Mouse (Mus musculus): ENCODE results near the gene Eif2b2. TPM values are rescaled to one million over a fixed set of nuclear protein-coding genes. Genes with fewer than 3 reads are reported as not detected.

Eif2b2 gene
- polyA plus RNA-seq, 1 experiment from 2014 or later = 83.3 TPM

DNA sequence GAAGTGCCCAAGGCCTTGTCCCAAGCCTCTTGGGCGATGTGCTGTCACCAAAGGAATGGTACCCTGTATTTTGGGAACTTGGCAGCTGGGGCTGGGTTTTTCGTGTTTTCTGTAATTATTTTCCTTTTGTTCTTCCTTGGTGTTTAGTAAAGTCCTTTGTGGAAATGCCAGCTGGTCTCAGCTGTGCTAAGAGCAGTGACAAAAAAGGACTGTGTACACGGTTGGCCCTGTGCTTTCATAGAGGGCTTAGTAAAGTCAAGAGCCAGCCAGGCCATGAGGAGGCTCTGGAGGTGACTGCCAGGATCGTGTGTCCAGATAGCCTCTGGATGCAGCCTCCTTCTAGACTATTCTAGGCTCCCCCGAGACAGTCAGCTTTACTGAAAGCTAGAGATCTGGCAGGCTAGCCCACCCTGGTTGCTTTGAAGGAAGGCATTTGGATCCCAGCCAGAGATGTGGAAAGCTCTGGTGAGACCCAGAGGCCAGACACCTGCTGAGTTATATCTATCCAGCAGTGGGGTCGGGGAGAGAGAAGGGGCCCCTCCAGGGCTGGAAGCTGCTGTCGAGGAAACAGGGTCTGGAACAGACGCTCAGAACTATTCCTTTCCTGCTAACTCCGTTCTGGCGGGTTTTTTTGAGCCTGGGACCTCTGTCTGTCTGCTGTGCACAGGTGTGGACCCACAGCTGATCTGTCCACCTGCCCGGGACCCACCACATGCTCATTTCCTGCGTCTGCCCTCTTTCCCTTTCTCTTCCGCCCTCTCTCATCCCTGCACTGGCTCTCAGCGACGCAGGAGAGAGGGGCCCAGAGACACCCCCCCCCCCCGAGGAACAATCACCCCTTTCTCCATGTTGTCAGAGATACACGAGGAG, 37.6 kb upstream of the Eif2b2 start:
- Histone ChIP-seq H3K9ac (replicated peaks) (0 out of 2 replicates have a peak overlapping the region, but pooled peaks have one; percentile 23), H3K27ac (peak overlapping the region; percentile 29; the same call in 1 of the 2 replicates), H3K27me3 (peaks cover 29% of the 10 kb centered on the region), H3K9me3 (no peaks in the 10 kb centered on the region), H3K4me1 (replicated peaks) (peaks cover 34% of the 10 kb centered on the region), H3K4me3 (replicated peaks) (no peak overlapping the region), H3K4me2 (peak overlapping the region; percentile 31), H3K36me3 (no peaks in the 10 kb centered on the region)
- peak; percentile 29; the same call in 1 of the 2 replicates for ATAC-seq (ENCODE audit: insufficient number of reproducible peaks, insufficient read depth, low FRiP score, low TSS enrichment, low read depth)
- WGBS = 31% methylated on average over 15 of the region's 17 CpGs

DNA sequence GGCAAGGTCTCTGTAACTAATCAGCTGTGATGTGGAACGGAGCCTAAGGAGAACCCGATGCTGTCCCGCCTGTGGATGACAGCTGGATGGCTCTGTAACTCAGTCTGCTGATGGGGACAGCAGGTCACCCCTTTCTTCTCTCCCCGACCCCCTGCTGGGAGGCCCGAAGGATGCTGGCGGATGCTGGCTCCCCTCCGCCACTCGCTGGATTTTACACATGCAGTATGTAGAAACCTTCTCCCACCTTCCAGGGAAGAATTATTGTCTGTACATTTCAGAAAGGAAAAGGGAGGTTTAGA, 37.0 kb upstream of the Eif2b2 start:
- Histone ChIP-seq H3K27ac (0 out of 2 replicates have a peak overlapping the region, but pooled peaks have one; percentile 29), H3K9me3 (no peaks in the 10 kb centered on the region), H3K4me2 (peak overlapping the region; percentile 31), H3K4me1 (replicated peaks) (peaks cover 28% of the 10 kb centered on the region), H3K36me3 (no peaks in the 10 kb centered on the region), H3K9ac (replicated peaks) (0 out of 2 replicates have a peak overlapping the region, but pooled peaks have one; percentile 23), H3K27me3 (peaks cover 29% of the 10 kb centered on the region), H3K4me3 (replicated peaks) (no peak overlapping the region)
- ATAC-seq (ENCODE audit: insufficient number of reproducible peaks, insufficient read depth, low FRiP score, low TSS enrichment, low read depth) = 0 out of 2 replicates have a peak, but pooled peaks have one; percentile 11
- WGBS = 13% methylated on average over 8 of the region's 8 CpGs

DNA sequence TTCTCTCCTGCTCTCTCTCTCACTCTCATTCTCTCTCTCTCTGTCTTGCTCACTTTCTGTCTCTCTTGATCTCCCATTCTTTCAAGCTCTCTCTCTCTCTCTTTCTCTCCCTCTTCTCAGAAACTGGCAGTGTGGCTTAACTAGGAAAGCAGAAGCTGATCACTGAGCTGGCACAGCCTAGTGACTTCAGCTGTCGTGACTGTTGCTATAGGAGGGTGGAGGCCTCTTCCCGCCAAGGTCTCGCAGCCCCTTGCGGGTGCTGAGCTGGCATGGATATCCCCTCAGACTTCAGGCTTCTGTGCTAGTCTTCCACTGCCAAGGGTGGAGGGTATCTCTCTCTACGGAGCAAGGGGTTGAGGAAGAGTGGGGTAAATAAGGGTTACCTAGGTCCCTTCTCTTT, 36.4 kb upstream of the Eif2b2 start:
- no peak overlapping the region for H3K27ac ChIP-seq
- no peak overlapping the region for H3K9ac ChIP-seq (replicated peaks)
- H3K4me3 ChIP-seq (replicated peaks) = no peak overlapping the region
- no peak for ATAC-seq (ENCODE audit: insufficient number of reproducible peaks, insufficient read depth, low FRiP score, low TSS enrichment, low read depth)
- H3K27me3 ChIP-seq = peaks cover 28% of the 10 kb centered on the region
- H3K9me3 ChIP-seq = no peaks in the 10 kb centered on the region
- peaks cover 22% of the 10 kb centered on the region for H3K4me1 ChIP-seq (replicated peaks)
- H3K36me3 ChIP-seq = no peaks in the 10 kb centered on the region
- no peak overlapping the region for H3K4me2 ChIP-seq
- WGBS = 73% methylated on average over 5 of the region's 5 CpGs

DNA sequence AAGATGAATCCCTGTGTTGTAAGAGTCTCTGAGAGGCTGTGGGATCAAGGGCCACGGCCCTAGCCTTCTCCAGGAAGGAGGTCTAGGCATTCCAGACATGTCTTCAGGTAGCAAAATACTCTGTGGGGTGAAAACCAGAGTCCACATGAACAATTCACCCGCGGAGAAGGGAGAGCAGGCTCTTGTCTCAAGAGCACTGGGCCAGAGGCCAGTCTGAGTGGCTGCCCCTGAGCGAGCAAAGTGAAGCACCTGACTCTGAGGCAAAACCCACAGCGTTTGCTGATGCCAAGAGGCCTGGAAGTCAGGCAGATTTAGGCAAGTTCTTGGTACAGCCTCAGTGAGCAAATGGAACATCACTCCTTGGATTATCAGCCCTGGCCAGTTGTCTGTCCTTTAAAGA, 35.2 kb upstream of the Eif2b2 start:
- H3K27me3 ChIP-seq = peaks cover 21% of the 10 kb centered on the region
- no peak for ATAC-seq (ENCODE audit: insufficient number of reproducible peaks, insufficient read depth, low FRiP score, low TSS enrichment, low read depth)
- H3K4me2 ChIP-seq = no peak overlapping the region
- WGBS = 63% methylated on average over 5 of the region's 5 CpGs
- no peak overlapping the region for H3K4me3 ChIP-seq (replicated peaks)
- H3K4me1 ChIP-seq (replicated peaks) = peaks cover 20% of the 10 kb centered on the region
- no peaks in the 10 kb centered on the region for H3K9me3 ChIP-seq
- no peaks in the 10 kb centered on the region for H3K36me3 ChIP-seq
- no peak overlapping the region for H3K9ac ChIP-seq (replicated peaks)
- H3K27ac ChIP-seq = no peak overlapping the region

DNA sequence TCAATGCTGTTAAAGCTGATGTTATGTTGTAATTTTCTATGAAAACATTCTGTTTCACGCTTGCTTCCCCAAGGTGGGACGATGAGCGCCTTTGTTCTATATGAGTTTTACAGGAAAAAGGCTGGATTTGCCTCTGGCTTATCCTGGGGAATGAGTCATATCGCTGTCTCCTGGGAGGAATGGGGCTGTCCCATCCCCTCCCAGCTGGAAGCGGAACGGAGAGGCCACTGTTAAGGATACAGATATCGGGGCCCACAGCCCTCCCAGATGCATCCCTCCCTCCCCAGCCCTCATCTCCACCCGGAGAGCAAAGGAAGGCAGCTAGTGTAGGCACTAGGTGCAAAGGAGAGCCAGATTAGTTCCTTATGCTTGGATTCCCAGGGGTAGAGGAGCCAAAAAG, 33.5 kb upstream of the Eif2b2 start:
- Histone ChIP-seq H3K27ac (no peak overlapping the region), H3K9ac (replicated peaks) (no peak overlapping the region), H3K4me3 (replicated peaks) (no peak overlapping the region), H3K4me1 (replicated peaks) (peaks cover 20% of the 10 kb centered on the region), H3K27me3 (peaks cover 16% of the 10 kb centered on the region), H3K4me2 (no peak overlapping the region), H3K36me3 (no peaks in the 10 kb centered on the region), H3K9me3 (no peaks in the 10 kb centered on the region)
- no peak for ATAC-seq (ENCODE audit: insufficient number of reproducible peaks, insufficient read depth, low FRiP score, low TSS enrichment, low read depth)
- 67% methylated on average over 8 of the region's 8 CpGs for WGBS

DNA sequence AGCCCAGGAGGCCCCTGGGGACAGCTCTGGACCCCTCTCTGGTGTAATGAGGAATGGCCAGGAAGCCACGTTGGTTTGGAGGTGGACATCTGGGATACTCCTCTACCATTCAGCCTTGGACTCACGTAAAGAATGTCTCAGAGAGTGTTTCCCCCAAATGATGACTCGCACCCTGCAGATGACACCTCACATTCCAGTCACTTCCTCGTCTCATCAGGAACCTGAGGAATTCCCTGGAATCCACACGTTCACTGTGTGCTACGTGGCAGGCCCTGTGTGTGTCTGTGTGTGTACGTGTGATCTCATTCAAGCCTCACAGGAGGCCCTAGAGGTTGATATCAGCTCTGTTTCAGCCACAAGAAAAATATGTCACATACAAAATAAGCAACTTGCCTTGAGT, 32.9 kb upstream of the Eif2b2 start:
- Histone ChIP-seq H3K27me3 (peaks cover 16% of the 10 kb centered on the region), H3K36me3 (no peaks in the 10 kb centered on the region), H3K27ac (no peak overlapping the region), H3K9me3 (no peaks in the 10 kb centered on the region), H3K4me2 (no peak overlapping the region), H3K9ac (replicated peaks) (no peak overlapping the region), H3K4me1 (replicated peaks) (peaks cover 20% of the 10 kb centered on the region), H3K4me3 (replicated peaks) (no peak overlapping the region)
- 68% methylated on average over 7 of the region's 7 CpGs for WGBS
- ATAC-seq (ENCODE audit: insufficient number of reproducible peaks, insufficient read depth, low FRiP score, low TSS enrichment, low read depth) = no peak

DNA sequence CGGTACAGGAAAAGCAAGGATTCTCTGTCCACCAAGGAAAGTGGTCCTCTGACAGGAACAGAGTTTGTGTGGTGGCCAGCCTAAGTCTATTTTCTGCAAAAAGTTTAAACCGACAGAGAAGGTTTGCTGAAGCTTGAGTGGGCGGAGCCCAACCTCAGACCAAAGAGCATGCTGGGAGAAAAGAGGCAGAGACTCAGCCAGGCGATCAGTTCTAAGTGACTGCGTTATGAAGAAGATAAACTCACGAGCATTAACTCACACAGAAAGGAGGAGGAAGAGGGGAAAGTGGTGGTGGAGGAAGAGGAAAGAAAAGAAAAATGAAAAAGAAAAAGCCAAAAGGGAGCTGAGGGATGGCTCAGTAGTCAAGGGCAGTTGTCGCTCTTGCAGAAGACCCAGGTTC, 29.0 kb upstream of the Eif2b2 start:
- H3K4me3 ChIP-seq (replicated peaks) = no peak overlapping the region
- H3K4me1 ChIP-seq (replicated peaks) = peaks cover 27% of the 10 kb centered on the region
- H3K9ac ChIP-seq (replicated peaks) = no peak overlapping the region
- ATAC-seq (ENCODE audit: insufficient number of reproducible peaks, insufficient read depth, low FRiP score, low TSS enrichment, low read depth) = no peak
- peaks cover 6% of the 10 kb centered on the region; the same call in 1 of the 2 replicates for H3K27me3 ChIP-seq
- H3K27ac ChIP-seq = no peak overlapping the region
- H3K4me2 ChIP-seq = no peak overlapping the region
- no peaks in the 10 kb centered on the region for H3K9me3 ChIP-seq
- H3K36me3 ChIP-seq = no peaks in the 10 kb centered on the region
- WGBS = 84% methylated on average over 7 of the region's 7 CpGs

DNA sequence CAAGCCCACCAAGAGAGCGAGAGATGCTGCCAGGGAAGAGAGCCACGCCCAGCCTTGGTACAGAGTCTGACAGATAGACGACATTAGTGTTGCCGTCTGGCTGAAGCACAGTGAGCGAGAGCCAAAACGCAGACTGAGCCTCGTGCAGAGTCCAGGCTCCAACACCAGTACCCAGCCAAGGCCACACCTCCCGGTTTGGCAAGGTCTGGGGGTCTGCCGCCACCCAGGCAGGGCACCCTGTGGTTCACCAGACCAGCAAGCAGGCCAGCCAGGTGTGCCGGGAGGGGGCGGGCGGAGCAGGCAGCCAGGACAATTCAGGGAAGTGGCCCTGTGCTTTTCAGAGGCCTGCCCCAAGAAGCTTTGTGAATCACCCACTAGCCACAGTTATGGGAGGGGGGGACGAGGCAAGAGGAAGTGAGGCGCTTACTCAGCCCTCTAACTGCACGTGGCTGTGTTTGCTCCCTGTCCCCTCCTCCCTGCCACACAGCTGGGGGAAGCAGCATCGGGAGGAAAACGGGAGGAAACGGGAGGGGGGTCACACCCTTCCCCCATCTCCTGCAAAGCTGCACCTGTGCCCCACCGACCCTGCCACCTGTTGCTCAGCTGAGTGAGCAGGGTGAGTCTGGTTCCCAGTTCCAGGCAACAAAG, 26.7 kb upstream of the Eif2b2 start:
- 19% methylated on average over 19 of the region's 19 CpGs for WGBS
- H3K27me3 ChIP-seq = peaks cover 6% of the 10 kb centered on the region; the same call in 1 of the 2 replicates
- no peaks in the 10 kb centered on the region for H3K36me3 ChIP-seq
- H3K4me1 ChIP-seq (replicated peaks) = peaks cover 46% of the 10 kb centered on the region
- H3K9ac ChIP-seq (replicated peaks) = no peak overlapping the region
- no peak overlapping the region for H3K4me3 ChIP-seq (replicated peaks)
- H3K9me3 ChIP-seq = no peaks in the 10 kb centered on the region
- peak overlapping the region; percentile 51; the same call in 1 of the 2 replicates for H3K27ac ChIP-seq
- H3K4me2 ChIP-seq = 0 out of 2 replicates have a peak overlapping the region, but pooled peaks have one; percentile 8
- ATAC-seq (ENCODE audit: insufficient number of reproducible peaks, insufficient read depth, low FRiP score, low TSS enrichment, low read depth) = 0 out of 2 replicates have a peak, but pooled peaks have one; percentile 11

DNA sequence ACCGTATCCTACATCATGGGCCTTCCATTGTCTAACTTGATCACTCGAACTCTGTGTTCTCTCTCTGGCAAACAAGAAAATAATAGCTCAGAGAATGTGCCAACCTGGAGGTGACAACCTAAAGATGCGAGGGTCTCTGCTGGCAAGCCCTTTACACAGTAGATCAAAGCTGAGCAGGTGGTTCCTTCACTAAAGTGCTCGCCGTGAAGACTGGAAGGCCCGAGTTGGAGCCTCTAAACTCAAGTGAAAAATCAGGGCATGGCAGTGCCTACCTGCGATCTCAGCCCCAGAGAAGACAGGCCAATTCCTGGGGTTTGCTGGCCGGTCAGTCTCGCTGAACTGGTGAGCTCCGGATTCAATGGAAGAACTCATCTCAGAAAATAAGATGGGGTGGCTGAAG, 26.1 kb upstream of the Eif2b2 start:
- WGBS = 82% methylated on average over 10 of the region's 10 CpGs
- Histone ChIP-seq H3K9ac (replicated peaks) (no peak overlapping the region), H3K4me2 (no peak overlapping the region), H3K27ac (no peak overlapping the region), H3K9me3 (no peaks in the 10 kb centered on the region), H3K27me3 (peaks cover 6% of the 10 kb centered on the region; the same call in 1 of the 2 replicates), H3K36me3 (no peaks in the 10 kb centered on the region), H3K4me1 (replicated peaks) (peaks cover 51% of the 10 kb centered on the region), H3K4me3 (replicated peaks) (no peak overlapping the region)
- ATAC-seq (ENCODE audit: insufficient number of reproducible peaks, insufficient read depth, low FRiP score, low TSS enrichment, low read depth) = no peak

DNA sequence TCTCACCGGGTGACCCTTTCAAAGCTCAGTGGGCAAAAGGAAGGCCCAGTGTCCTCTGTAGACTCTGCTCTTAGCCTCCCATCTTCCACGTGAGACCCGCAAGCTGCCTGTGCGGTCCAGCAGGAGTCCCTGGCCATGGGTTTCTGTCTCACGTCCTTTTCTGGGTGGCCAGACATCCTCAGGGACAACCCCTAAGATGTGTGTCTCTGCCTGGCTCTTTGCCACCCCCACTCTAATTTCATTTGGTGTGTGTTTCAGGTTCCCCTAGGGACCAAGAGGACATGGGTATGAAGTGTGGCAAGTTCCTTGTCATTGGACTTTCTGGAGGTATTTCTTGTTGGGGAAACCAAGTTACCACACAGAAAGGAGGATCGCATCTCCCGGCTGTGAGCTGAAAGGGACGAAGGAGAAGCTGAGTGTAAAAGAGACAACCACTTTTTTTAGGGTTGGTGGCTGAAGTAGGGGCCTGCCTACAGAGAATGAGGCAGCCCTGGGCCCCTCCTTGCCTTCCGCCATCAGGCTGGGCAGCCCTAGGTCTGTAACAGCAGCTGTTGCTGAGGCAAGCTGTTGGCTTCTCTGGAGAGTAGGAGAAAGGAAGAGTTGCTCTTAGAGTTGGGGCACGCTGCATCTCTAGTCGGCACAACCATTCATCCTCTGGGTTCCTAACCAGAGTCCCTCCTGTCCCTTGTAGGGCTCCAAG, 25.2 kb upstream of the Eif2b2 start:
- Histone ChIP-seq H3K27me3 (peaks cover 6% of the 10 kb centered on the region; the same call in 1 of the 2 replicates), H3K4me3 (replicated peaks) (no peak overlapping the region), H3K36me3 (no peaks in the 10 kb centered on the region), H3K4me1 (replicated peaks) (peaks cover 58% of the 10 kb centered on the region), H3K9me3 (no peaks in the 10 kb centered on the region), H3K27ac (0 out of 2 replicates have a peak overlapping the region, but pooled peaks have one; percentile 19), H3K9ac (replicated peaks) (no peak overlapping the region), H3K4me2 (no peak overlapping the region)
- 92% methylated on average over 11 of the region's 11 CpGs for WGBS
- no peak for ATAC-seq (ENCODE audit: insufficient number of reproducible peaks, insufficient read depth, low FRiP score, low TSS enrichment, low read depth)

DNA sequence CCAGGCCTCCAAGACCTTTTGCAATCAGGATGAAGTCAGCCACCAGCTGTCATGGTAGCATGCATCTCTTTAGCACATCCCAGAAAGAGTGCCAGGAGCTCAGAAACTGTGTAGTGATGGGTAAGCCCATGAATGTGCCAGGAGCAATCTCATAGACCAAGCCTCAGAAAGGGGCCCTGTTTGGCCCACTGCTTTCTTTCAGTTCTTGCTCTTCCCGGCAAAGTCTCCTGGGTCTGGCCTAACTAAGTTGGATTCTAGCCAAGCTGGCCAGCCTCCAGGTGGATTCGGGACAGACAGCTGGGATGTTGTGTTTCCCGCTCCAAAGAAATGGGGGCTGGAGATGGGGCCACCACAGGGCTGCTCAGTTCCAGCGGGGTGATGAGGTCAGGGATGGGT, 24.7 kb upstream of the Eif2b2 start:
- 0 out of 2 replicates have a peak overlapping the region, but pooled peaks have one; percentile 19 for H3K27ac ChIP-seq
- no peak overlapping the region for H3K9ac ChIP-seq (replicated peaks)
- H3K36me3 ChIP-seq = no peaks in the 10 kb centered on the region
- H3K9me3 ChIP-seq = no peaks in the 10 kb centered on the region
- 48% methylated on average over 4 of the region's 4 CpGs for WGBS
- H3K4me2 ChIP-seq = no peak overlapping the region
- ATAC-seq (ENCODE audit: insufficient number of reproducible peaks, insufficient read depth, low FRiP score, low TSS enrichment, low read depth) = no peak
- no peak overlapping the region for H3K4me3 ChIP-seq (replicated peaks)
- H3K4me1 ChIP-seq (replicated peaks) = peaks cover 58% of the 10 kb centered on the region
- H3K27me3 ChIP-seq = peaks cover 6% of the 10 kb centered on the region; the same call in 1 of the 2 replicates

Measured in limb, embryonic 12.5 days (tissue).